Mouse (Mus musculus) bone marrow macrophage, adult 2 months (primary cell): ENCODE measurements around the gene Camk1g.
A peak's percentile ranks its signal among the peaks of the same experiment; 100 is the strongest.

Source experiments
- CTCF ChIP-seq: IDR thresholded peaks from 2 replicates; pipeline ENCODE4 v1.5.1; 2012; ENCODE audit warnings: low read depth, mild to moderate bottlenecking, low read length, moderate library complexity
- POLR2A ChIP-seq: IDR thresholded peaks from 2 replicates; pipeline ENCODE4 v1.6.1; 2012; ENCODE audit warnings: mild to moderate bottlenecking, low read depth, low read length, borderline replicate concordance

DNA sequence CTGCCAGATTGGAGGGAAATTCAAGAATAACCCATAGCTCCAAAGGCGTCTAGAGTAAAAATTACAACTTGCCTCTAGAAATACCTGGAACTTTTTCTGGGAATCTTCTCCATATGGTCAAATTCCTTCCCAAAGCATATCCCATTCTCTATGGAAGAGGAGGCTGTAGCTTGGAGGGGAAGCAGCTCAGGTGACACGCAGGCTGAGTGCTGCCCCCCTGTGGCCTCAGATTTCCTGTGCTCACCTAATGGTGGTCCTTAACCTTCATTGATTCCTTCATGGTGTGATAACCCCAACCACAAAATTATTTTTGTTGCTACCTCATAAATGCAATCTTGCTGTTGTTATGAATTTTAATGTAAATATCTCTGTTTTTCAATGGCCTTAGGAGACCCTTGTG, 45.9 kb downstream of the Camk1g start:
- peak; percentile 58 for TF ChIP-seq CTCF
- no peak for TF ChIP-seq POLR2A
